Mouse (Mus musculus) E14TG2a.4 (cell line): ENCODE data around the gene Zc2hc1b.

ENCODE experiments used
- CTCF ChIP-seq: conservative IDR thresholded peaks from 2 replicates; pipeline ENCODE4 v1.5.1; 2014; ENCODE audit warnings: low read length
- POU5F1 ChIP-seq: IDR thresholded peaks from 2 replicates; pipeline ENCODE4 v1.6.1; 2014; ENCODE audit warnings: low read length, borderline replicate concordance

GRCm38 (mm10) chr10:13109781-13110180, 68.0 kb downstream of the Zc2hc1b start:
- TF ChIP-seq CTCF (no peak), POU5F1 (no peak)
